Mouse (Mus musculus) limb, embryonic 14.5 days (tissue): ENCODE data around the gene Rad51b. TPM values are rescaled to one million over a fixed set of nuclear protein-coding genes. Genes with fewer than 3 reads are reported as not detected.
A peak's percentile ranks its signal among the peaks of the same experiment; 100 is the strongest.

Source experiments
- ATAC-seq: fragments of 200-750 bp; cut with Nextera tagmentation; 2 replicates; pipeline ENCODE4 v1.8.0; 2017; ENCODE audit warnings: low read depth, moderate number of reproducible peaks, moderate TSS enrichment; ENCODE audit not compliant: low FRiP score
- DNase-seq: peaks from one replicate; pipeline ENCODE4 v3.0.0-alpha.2; 2015; ENCODE audit warnings: low spot score
- H3K27ac ChIP-seq: fragments of 300-500 bp; sonication (generic); replicated peaks from 2 replicates; pipeline ENCODE4 v1.5.1; 2014; ENCODE audit warnings: low read depth, mild to moderate bottlenecking, low read length, moderate library complexity, mixed read lengths
- H3K27me3 ChIP-seq: fragments of 300-500 bp; sonication (generic); 2 replicates; pipeline ENCODE4 v1.6.1; 2014; ENCODE audit warnings: low read length, mixed read lengths; ENCODE audit not compliant: control insufficient read depth, insufficient read depth
- H3K36me3 ChIP-seq: fragments of 300-500 bp; sonication (generic); 2 replicates; pipeline ENCODE4 v1.6.1; 2014; ENCODE audit warnings: mild to moderate bottlenecking, low read length, moderate library complexity, mixed read lengths; ENCODE audit not compliant: control insufficient read depth, insufficient read depth
- H3K4me1 ChIP-seq: fragments of 300-500 bp; sonication (generic); 2 replicates; pipeline ENCODE4 v1.6.1; 2014; ENCODE audit warnings: antibody characterized with exemption, low read length, mixed read lengths; ENCODE audit not compliant: control insufficient read depth, insufficient read depth
- H3K4me2 ChIP-seq: fragments of 300-500 bp; sonication (generic); replicated peaks from 2 replicates; pipeline ENCODE4 v1.6.1; 2014; ENCODE audit warnings: low read depth, mild to moderate bottlenecking, low read length, moderate library complexity; ENCODE audit not compliant: severe bottlenecking
- H3K4me3 ChIP-seq: fragments of 300-500 bp; sonication (generic); replicated peaks from 2 replicates; pipeline ENCODE4 v1.5.1; 2014; ENCODE audit warnings: low read length
- H3K9ac ChIP-seq: fragments of 300-500 bp; sonication (generic); 2 replicates; pipeline ENCODE4 v1.6.1; 2014; ENCODE audit warnings: mild to moderate bottlenecking, low read depth, low read length, moderate library complexity; ENCODE audit not compliant: severe bottlenecking
- H3K9me3 ChIP-seq: fragments of 300-500 bp; sonication (generic); 2 replicates; pipeline ENCODE4 v1.6.1; 2016; ENCODE audit warnings: low read length; ENCODE audit not compliant: control insufficient read depth
- POLR2A ChIP-seq: fragments of 200-500 bp; IDR thresholded peaks from 2 replicates; pipeline ENCODE4 v1.8.0; 2012; ENCODE audit warnings: inconsistent platforms, mild to moderate bottlenecking, moderate library complexity, borderline replicate concordance; ENCODE audit not compliant: insufficient read depth, insufficient read length; ENCODE audit errors: extremely low read depth
- WGBS: fragments of 180-500 bp; shearing (Covaris S2); extraction: QIAGEN DNeasy Blood & Tissue Kit; methylation state at CpG from one replicate; pipeline ENCODE4 v1.1.7; 2014; 5-methylcytosine and 5-hydroxymethylcytosine counted together
- polyA plus RNA-seq, 2 experiments: library from polyadenylated mRNA; depleted of rRNA in 1 of 2; stranded (reverse) in 1 of 2; unstranded in 1 of 2; fragments of >200 nt; fragmentation: Nextera tagmentation in 1 of 2; extraction: Ambion mirVana in 1 of 2; gene quantifications; 2 replicates each; pipeline versions ENCODE4 v1.2.1 to v1.2.3; 2012 to 2014

Gene Rad51b
- polyA plus RNA-seq, 2 experiments: 3.2 to 5.7 TPM

DNA sequence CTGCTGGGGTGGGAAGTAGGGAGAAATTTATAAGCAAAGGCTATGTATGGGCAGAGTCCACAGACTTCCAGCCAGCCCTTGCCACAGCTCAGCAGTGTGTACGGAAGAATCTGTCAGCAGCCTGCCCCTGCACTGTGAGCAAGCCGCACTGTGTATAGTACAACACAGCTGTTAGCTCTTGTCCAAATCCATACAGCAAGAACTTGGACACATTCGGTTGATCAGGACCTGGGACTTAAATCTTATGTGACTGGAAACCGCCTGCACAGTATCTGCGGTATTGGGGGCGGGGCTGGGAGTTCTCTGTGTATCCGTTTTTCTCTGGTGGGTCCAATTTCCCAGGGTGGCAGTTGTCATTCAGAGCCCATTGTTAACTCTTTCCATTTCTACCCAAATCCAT is 545.2 kb downstream of the Rad51b start:
- Histone ChIP-seq H3K36me3 (no peaks in the 10 kb centered on the region), H3K4me2 (no peak overlapping the region), H3K4me1 (peaks cover 81% of the 10 kb centered on the region), H3K9me3 (no peaks in the 10 kb centered on the region), H3K27me3 (no peaks in the 10 kb centered on the region), H3K4me3 (no peak overlapping the region), H3K27ac (peak overlapping the region; percentile 59), H3K9ac (no peak overlapping the region)
- ATAC-seq (peak; percentile 58; the same call in 1 of the 2 replicates), DNase-seq (peak; percentile 48)
- no peak for TF ChIP-seq POLR2A
- 30% methylated on average over 7 of the region's 7 CpGs for WGBS

DNA sequence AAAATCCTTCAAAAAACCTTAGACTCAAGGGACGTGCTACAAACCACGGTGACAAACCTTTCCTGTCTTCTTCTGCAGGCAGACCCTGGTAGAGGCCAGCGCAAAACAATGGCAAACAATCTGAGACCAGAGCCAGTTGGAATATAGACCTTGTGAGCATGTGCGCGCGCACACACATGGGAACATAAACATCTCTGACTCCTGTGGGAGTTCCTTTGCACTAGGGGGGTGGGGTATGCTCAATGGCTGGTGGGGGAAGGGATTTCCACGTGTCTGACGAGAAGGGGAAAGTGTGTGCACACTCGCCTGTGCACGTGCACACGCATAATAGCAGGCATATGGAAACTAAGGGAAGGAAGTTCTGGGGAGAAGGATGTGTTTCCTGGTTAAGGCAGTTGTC is 545.9 kb downstream of the Rad51b start:
- Histone ChIP-seq H3K4me2 (no peak overlapping the region), H3K4me1 (peaks cover 88% of the 10 kb centered on the region), H3K27me3 (no peaks in the 10 kb centered on the region), H3K9me3 (no peaks in the 10 kb centered on the region), H3K27ac (peak overlapping the region; percentile 59; the same call in 1 of the 2 replicates), H3K9ac (no peak overlapping the region), H3K4me3 (no peak overlapping the region), H3K36me3 (no peaks in the 10 kb centered on the region)
- TF ChIP-seq POLR2A: no peak
- 53% methylated on average over 11 of the region's 11 CpGs for WGBS
- ATAC-seq (no peak), DNase-seq (no peak)

DNA sequence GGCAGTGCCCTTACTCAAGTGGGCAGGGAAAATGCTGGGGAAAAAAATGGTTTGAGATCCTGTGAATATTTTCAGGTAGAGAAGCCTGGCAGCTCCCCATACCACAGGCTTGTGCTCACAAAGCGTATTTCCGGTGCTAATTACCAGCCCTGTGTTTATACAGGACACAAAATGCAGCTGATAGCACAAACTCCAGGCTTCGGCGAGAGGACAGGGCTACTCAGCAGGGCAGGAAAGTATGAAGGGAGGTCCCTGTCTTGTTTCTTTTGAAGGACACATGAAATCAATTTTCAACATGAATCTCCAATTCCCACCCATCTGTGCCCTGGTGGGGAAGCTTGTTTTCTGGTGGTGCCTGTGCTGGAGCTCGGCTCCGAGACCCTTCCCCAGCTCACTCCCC is 546.4 kb downstream of the Rad51b start:
- Histone ChIP-seq H3K36me3 (no peaks in the 10 kb centered on the region), H3K4me1 (peaks cover 88% of the 10 kb centered on the region), H3K27me3 (no peaks in the 10 kb centered on the region), H3K4me3 (no peak overlapping the region), H3K4me2 (no peak overlapping the region), H3K9ac (no peak overlapping the region), H3K27ac (peak overlapping the region; percentile 59; the same call in 1 of the 2 replicates), H3K9me3 (no peaks in the 10 kb centered on the region)
- no peak for DNase-seq
- WGBS: 43% methylated on average over 6 of the region's 6 CpGs
- no peak for ATAC-seq
- TF ChIP-seq POLR2A: no peak

DNA sequence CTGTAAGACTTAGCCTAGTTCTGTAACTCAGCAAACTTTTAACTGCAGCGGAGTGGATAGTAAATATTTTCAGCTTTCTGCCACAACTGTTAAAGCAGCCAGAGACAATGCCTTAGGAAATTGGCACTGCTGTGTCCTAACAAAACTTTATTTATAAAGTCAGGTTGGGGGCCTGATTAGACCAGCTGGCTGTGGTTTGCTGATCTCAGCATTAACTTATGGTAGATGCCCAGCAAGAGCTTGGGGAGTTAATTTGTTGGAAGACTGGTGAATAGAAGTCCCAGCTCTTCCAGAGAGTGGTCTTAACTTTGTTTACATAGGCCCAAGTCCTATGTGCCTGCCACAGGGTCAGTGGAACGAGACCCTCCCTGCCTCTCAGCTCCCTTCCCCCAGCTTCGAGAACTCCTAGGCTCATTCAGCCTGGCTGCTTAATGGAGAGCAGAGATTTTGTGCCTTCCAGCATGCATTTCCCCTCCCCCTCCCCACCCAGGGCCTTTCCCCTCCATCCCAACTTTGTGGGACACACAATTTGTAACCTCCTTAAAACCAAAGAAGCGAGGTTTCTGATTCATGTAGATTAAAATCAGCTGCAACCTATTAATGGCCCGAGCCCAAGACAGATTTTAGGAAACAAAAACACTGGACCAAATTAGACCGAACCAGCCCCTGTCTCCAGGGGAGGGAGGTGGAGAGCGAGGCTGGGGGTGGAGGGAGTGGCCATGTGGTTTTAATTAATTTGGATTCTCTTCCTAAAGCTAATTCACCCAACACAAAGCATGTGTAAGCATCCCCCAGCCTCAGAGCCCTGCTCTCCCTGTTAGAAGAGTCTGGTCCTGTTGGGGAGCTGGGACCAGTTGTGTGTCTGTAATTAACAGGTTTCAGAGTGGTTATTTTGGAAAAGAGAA is 549.4 kb downstream of the Rad51b start:
- peak overlapping the region; percentile 70 for H3K27ac ChIP-seq

DNA sequence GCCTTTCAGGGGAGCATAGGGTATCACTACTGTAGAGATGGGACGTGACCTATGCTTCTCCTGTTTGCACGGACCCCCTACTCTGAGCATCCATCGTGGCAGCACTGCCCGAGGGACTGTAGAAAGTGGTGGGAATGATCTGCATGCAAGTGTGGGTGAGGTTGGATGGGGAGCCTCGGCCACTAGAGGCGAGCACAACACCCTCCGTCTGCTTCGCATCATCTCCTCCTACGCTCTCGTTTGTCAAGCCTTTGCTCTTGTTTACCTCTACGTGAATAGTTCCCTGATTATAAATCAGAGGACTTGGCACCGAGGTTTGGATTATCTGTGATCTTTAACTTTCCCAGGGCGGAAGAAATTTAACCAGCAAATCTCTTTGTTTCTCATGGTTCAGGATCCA is 551.5 kb downstream of the Rad51b start:
- 35% methylated on average over 13 of the region's 13 CpGs for WGBS
- Histone ChIP-seq H3K4me1 (peaks cover 55% of the 10 kb centered on the region), H3K4me2 (no peak overlapping the region), H3K4me3 (no peak overlapping the region), H3K9me3 (no peaks in the 10 kb centered on the region), H3K27me3 (no peaks in the 10 kb centered on the region), H3K9ac (no peak overlapping the region), H3K27ac (no peak overlapping the region; the same call in 1 of the 2 replicates), H3K36me3 (no peaks in the 10 kb centered on the region)
- no peak for TF ChIP-seq POLR2A
- DNase-seq (no peak), ATAC-seq (no peak)

More for the DNA sequence above, 549.4 kb downstream of the Rad51b start:
- no peaks in the 10 kb centered on the region for H3K27me3 ChIP-seq
- H3K36me3 ChIP-seq: no peaks in the 10 kb centered on the region
- no peak overlapping the region for H3K4me3 ChIP-seq
- ATAC-seq: peak; percentile 74
- H3K4me2 ChIP-seq: no peak overlapping the region
- peak; percentile 84 for DNase-seq
- peaks cover 74% of the 10 kb centered on the region for H3K4me1 ChIP-seq
- H3K9ac ChIP-seq: no peak overlapping the region
- TF ChIP-seq POLR2A: no peak
- no peaks in the 10 kb centered on the region for H3K9me3 ChIP-seq
- 17% methylated on average over 7 of the region's 7 CpGs for WGBS
